Mouse (Mus musculus) urinary bladder, postnatal 36 days (tissue): ENCODE measurements around the gene Pigc.

Experiments used
- DNase-seq, 2 experiments: peaks; one replicate each; pipeline ENCODE4 v3.0.0; 2022; ENCODE audit warnings: low spot score in 2 of 2, mixed read lengths in 1 of 2

The Pigc gene

GRCm38 (mm10) chr1:162008208-162008607, 39.2 kb downstream of the Pigc start:
- no peak for DNase-seq

- DNase-seq, result no peak
Observed at GRCm38 (mm10) chr1:162008631-162009067, 39.7 kb downstream of the Pigc start.

- no peak for DNase-seq
Observed at GRCm38 (mm10) chr1:162009086-162009485, 40.1 kb downstream of the Pigc start.

- no peak for DNase-seq
Observed at GRCm38 (mm10) chr1:162011523-162012245, 42.7 kb downstream of the Pigc start.

GRCm38 (mm10) chr1:162013561-162013960, 44.6 kb downstream of the Pigc start:
- no peak for DNase-seq

- no peak for DNase-seq
Observed at GRCm38 (mm10) chr1:162015247-162015862, 46.4 kb downstream of the Pigc start.

GRCm38 (mm10) chr1:162016982-162017381, 48.0 kb downstream of the Pigc start:
- DNase-seq, result no peak

GRCm38 (mm10) chr1:162017975-162018600, 49.1 kb downstream of the Pigc start:
- no peak for DNase-seq

GRCm38 (mm10) chr1:162018601-162018977, 49.6 kb downstream of the Pigc start:
- DNase-seq, result no peak

- DNase-seq, result no peak
Observed at GRCm38 (mm10) chr1:162020303-162020731, 51.3 kb downstream of the Pigc start.

- DNase-seq, result no peak
Observed at GRCm38 (mm10) chr1:162020766-162021165, 51.8 kb downstream of the Pigc start.
